Mouse (Mus musculus) inflammation-experienced regulatory T-cells, adult 6 months (primary cell): ENCODE data around the gene Ciao2a. TPM values are rescaled to one million over a fixed set of nuclear protein-coding genes. Genes with fewer than 3 reads are reported as not detected.

Experiments used
- ATAC-seq: one replicate; pipeline ENCODE4 v1.8.0; 2017
- polyA plus RNA-seq, 3 experiments: library from polyadenylated mRNA; unstranded; fragments of 100-300 nt; shearing (Covaris generic); gene quantifications; one replicate each; pipeline ENCODE4 v1.2.1; 2017

The Ciao2a gene
- polyA plus RNA-seq, 3 experiments from 2014 or later, result 150 to 233 (median 160) TPM

GRCm38 (mm10) chr9:66120945-66121344 lies 5.5 kb upstream of the Ciao2a start:
- no peak for ATAC-seq

- no peak for ATAC-seq
These were observed 5.0 kb upstream of the Ciao2a start for GRCm38 (mm10) chr9:66121421-66121820.

- no peak for ATAC-seq
These were observed 2.8 kb upstream of the Ciao2a start for GRCm38 (mm10) chr9:66123648-66124047.

GRCm38 (mm10) chr9:66124111-66124531 lies 2.3 kb upstream of the Ciao2a start:
- no peak for ATAC-seq

GRCm38 (mm10) chr9:66124681-66125542 lies 1.5 kb upstream of the Ciao2a start:
- ATAC-seq, result peak; percentile 79

- peak; percentile 13 for ATAC-seq
These were observed 612 bp upstream of the Ciao2a start for GRCm38 (mm10) chr9:66125543-66126455.

GRCm38 (mm10) chr9:66127193-66127546 lies 759 bp downstream of the Ciao2a start:
- ATAC-seq, result no peak

GRCm38 (mm10) chr9:66127884-66128283 lies 1.5 kb downstream of the Ciao2a start:
- no peak for ATAC-seq

GRCm38 (mm10) chr9:66131466-66131865 lies 5.1 kb downstream of the Ciao2a start:
- no peak for ATAC-seq

- no peak for ATAC-seq
These were observed 9.6 kb downstream of the Ciao2a start for GRCm38 (mm10) chr9:66135967-66136366.

GRCm38 (mm10) chr9:66138193-66138592 lies 11.8 kb downstream of the Ciao2a start:
- ATAC-seq, result no peak

- no peak for ATAC-seq
These were observed 15.9 kb downstream of the Ciao2a start for GRCm38 (mm10) chr9:66142265-66142664.

- ATAC-seq, result no peak
These were observed 17.8 kb downstream of the Ciao2a start for GRCm38 (mm10) chr9:66144248-66144647.

- no peak for ATAC-seq
These were observed 19.7 kb downstream of the Ciao2a start for GRCm38 (mm10) chr9:66146141-66146540.

- no peak for ATAC-seq
These were observed 25.6 kb downstream of the Ciao2a start for GRCm38 (mm10) chr9:66152011-66152410.

- no peak for ATAC-seq
These were observed 27.2 kb downstream of the Ciao2a start for GRCm38 (mm10) chr9:66153594-66153993.

GRCm38 (mm10) chr9:66154013-66154412 lies 27.6 kb downstream of the Ciao2a start:
- ATAC-seq, result no peak

GRCm38 (mm10) chr9:66155534-66155933 lies 29.1 kb downstream of the Ciao2a start:
- ATAC-seq, result no peak

GRCm38 (mm10) chr9:66157958-66158830 lies 31.8 kb downstream of the Ciao2a start, which contains the start of gene Dapk2:
Dapk2 (plus strand) TSS chr9:66158223.
- peak; percentile 32 for ATAC-seq

GRCm38 (mm10) chr9:66158885-66159430 lies 32.5 kb downstream of the Ciao2a start:
- no peak for ATAC-seq

- no peak for ATAC-seq
These were observed 33.7 kb downstream of the Ciao2a start for GRCm38 (mm10) chr9:66160155-66160554.

GRCm38 (mm10) chr9:66162995-66163394 lies 36.6 kb downstream of the Ciao2a start:
- ATAC-seq, result no peak
